Mouse (Mus musculus) R1 (cell line): ENCODE measurements around the gene Als2cl.

ENCODE experiments used
- DNase-seq: peaks from one replicate; pipeline ENCODE4 v3.0.0-alpha.2; 2018; ENCODE audit warnings: low read depth, low spot score

Als2cl gene

GRCm38 (mm10) chr9:110914631-110915236 lies 35.1 kb downstream of the Als2cl start:
- peak; percentile 58 for DNase-seq

GRCm38 (mm10) chr9:110915466-110915865 lies 35.8 kb downstream of the Als2cl start:
- no peak for DNase-seq

- no peak for DNase-seq
Measured at GRCm38 (mm10) chr9:110916786-110917185, 37.1 kb downstream of the Als2cl start, which contains the start of gene Fam240a. Gene Fam240a (minus strand): TSS chr9:110916861.

GRCm38 (mm10) chr9:110920665-110921419 lies 41.2 kb downstream of the Als2cl start:
- DNase-seq = no peak

- peak; percentile 79 for DNase-seq
Measured at GRCm38 (mm10) chr9:110922759-110923158, 43.1 kb downstream of the Als2cl start.

GRCm38 (mm10) chr9:110931573-110931972 lies 51.9 kb downstream of the Als2cl start:
- DNase-seq = no peak

GRCm38 (mm10) chr9:110933850-110934437 lies 54.3 kb downstream of the Als2cl start:
- DNase-seq = no peak

GRCm38 (mm10) chr9:110935941-110936340 lies 56.3 kb downstream of the Als2cl start:
- no peak for DNase-seq

GRCm38 (mm10) chr9:110937506-110938490 lies 58.1 kb downstream of the Als2cl start:
- DNase-seq = peak; percentile 36

GRCm38 (mm10) chr9:110944265-110944664 lies 64.6 kb downstream of the Als2cl start:
- DNase-seq = peak; percentile 80

- DNase-seq = peak; percentile 66
Measured at GRCm38 (mm10) chr9:110945343-110945742, 65.7 kb downstream of the Als2cl start.

- peak; percentile 92 for DNase-seq
Measured at GRCm38 (mm10) chr9:110945926-110946325, 66.3 kb downstream of the Als2cl start, which contains the start of gene Tdgf1. Gene Tdgf1 (minus strand): TSS chr9:110946158.

GRCm38 (mm10) chr9:110946548-110947044 lies 66.9 kb downstream of the Als2cl start:
- peak; percentile 94 for DNase-seq

GRCm38 (mm10) chr9:110947261-110947661 lies 67.6 kb downstream of the Als2cl start:
- DNase-seq = peak; percentile 99

- peak; percentile 95 for DNase-seq
Measured at GRCm38 (mm10) chr9:110947900-110948299, 68.2 kb downstream of the Als2cl start.

- DNase-seq = no peak
Measured at GRCm38 (mm10) chr9:110948813-110949310, 69.2 kb downstream of the Als2cl start.

GRCm38 (mm10) chr9:110950109-110950508 lies 70.4 kb downstream of the Als2cl start:
- no peak for DNase-seq
